10 mouse cellular contexts compared by ENCODE assay signal in genomic region chr1:73914076-73914475, GRCm38 (mm10).
DNase-seq lines count a peak whose midpoint lies in the region; ATAC-seq and TF ChIP-seq lines count a peak whose summit lies in the region.
"Had no signal": no experiment of that assay in that cellular context is flagged by ENCODE, and none has a peak within 500 bp of the region (broad histone marks: within the 10 kb centered on the region; RNA-seq: fewer than 3 reads in every experiment).

No protein-coding gene starts in this region.

- H3K4me3 ChIP-seq in intestine, embryonic 14.5 days (ENCODE audit: low read depth, low read length) = no peak overlapping the region
- H3K4me3 ChIP-seq in intestine, postnatal 0 days (ENCODE audit: low read depth, low read length) = no peak overlapping the region
- H3K4me3 ChIP-seq in brown adipose tissue, adult 24 weeks (ENCODE audit: insufficient read depth, low read depth, low read length) = no peak overlapping the region
- H3K4me3 ChIP-seq in heart, embryonic 15.5 days = no peak overlapping the region
- no peak overlapping the region for H3K4me3 ChIP-seq in liver, embryonic 12.5 days
- H3K4me3 ChIP-seq: embryonic facial prominence, embryonic 12.5 days had no signal

- ATAC-seq in intestine, embryonic 14.5 days (replicated peaks; ENCODE audit: low FRiP score, low TSS enrichment, low read depth) = peak; percentile 49; the same call in 1 of the 2 replicates
- ATAC-seq in intestine, postnatal 0 days = no peak
- ATAC-seq in heart, embryonic 15.5 days (replicated peaks; ENCODE audit: insufficient number of reproducible peaks, insufficient read depth, low FRiP score, low read depth) = no peak; the same call in 1 of the 2 replicates
- ATAC-seq in liver, embryonic 12.5 days = peak; percentile 22; the same call in 1 of the 2 replicates
- ATAC-seq in megakaryocyte-erythroid progenitor cell, adult 5-6 weeks (replicated peaks; ENCODE audit: low FRiP score, low TSS enrichment, poor library complexity, severe bottlenecking) = no peak
- ATAC-seq in cerebellum, adult (ENCODE audit: insufficient number of reproducible peaks, low FRiP score, low TSS enrichment) = no peak

- DNase-seq in intestine, embryonic 14.5 days (ENCODE audit: low spot score) = no peak
- DNase-seq in cerebellum, adult 11-12 months = no peak

- no peak overlapping the region for H3K27ac ChIP-seq in intestine, embryonic 14.5 days (ENCODE audit: low read depth)
- H3K27ac ChIP-seq in intestine, postnatal 0 days (ENCODE audit: low read depth, low read length) = no peak overlapping the region
- H3K27ac ChIP-seq in brown adipose tissue, adult 24 weeks (replicated peaks; ENCODE audit: low read depth, low read length) = 0 out of 2 replicates have a peak overlapping the region, but pooled peaks have one; percentile 33
- peak overlapping the region; percentile 83 for H3K27ac ChIP-seq in heart, embryonic 15.5 days
- H3K27ac ChIP-seq in liver, embryonic 12.5 days = no peak overlapping the region
- H3K27ac ChIP-seq: embryonic facial prominence, embryonic 12.5 days had no signal

- H3K9ac ChIP-seq in intestine, embryonic 14.5 days (ENCODE audit: low read length) = no peak overlapping the region
- no peak overlapping the region for H3K9ac ChIP-seq in intestine, postnatal 0 days (ENCODE audit: low read depth, low read length)
- H3K9ac ChIP-seq in heart, embryonic 15.5 days = no peak overlapping the region
- H3K9ac ChIP-seq in liver, embryonic 12.5 days = no peak overlapping the region
- H3K9ac ChIP-seq: embryonic facial prominence, embryonic 12.5 days had no signal

- peaks cover 30% of the 10 kb centered on the region for H3K36me3 ChIP-seq in intestine, embryonic 14.5 days (ENCODE audit: control insufficient read depth, insufficient read depth, low read length)
- H3K36me3 ChIP-seq in intestine, postnatal 0 days (ENCODE audit: control insufficient read depth, insufficient read depth) = peaks cover 29% of the 10 kb centered on the region
- H3K36me3 ChIP-seq in heart, embryonic 15.5 days = peaks cover 63% of the 10 kb centered on the region
- H3K36me3 ChIP-seq in liver, embryonic 12.5 days = peaks cover 30% of the 10 kb centered on the region
- H3K36me3 ChIP-seq: G1E had no signal

- H3K4me2 ChIP-seq in intestine, embryonic 14.5 days (ENCODE audit: low read length) = no peak overlapping the region
- H3K4me2 ChIP-seq in intestine, postnatal 0 days (replicated peaks; ENCODE audit: low read depth) = no peak overlapping the region
- no peak overlapping the region for H3K4me2 ChIP-seq in heart, embryonic 15.5 days
- H3K4me2 ChIP-seq in liver, embryonic 12.5 days = no peak overlapping the region
- H3K4me2 ChIP-seq: embryonic facial prominence, embryonic 12.5 days had no signal

- WGBS in intestine, embryonic 14.5 days = 22% methylated on average over 9 of the region's 9 CpGs
- WGBS in intestine, postnatal 0 days = 27% methylated on average over 7 of the region's 9 CpGs
- 33% methylated on average over 9 of the region's 9 CpGs for WGBS in heart, embryonic 15.5 days
- 11% methylated on average over 9 of the region's 9 CpGs for WGBS in liver, embryonic 12.5 days (ENCODE audit: insufficient replicate concordance)

- no peaks in the 10 kb centered on the region for H3K9me3 ChIP-seq in intestine, embryonic 14.5 days (ENCODE audit: control insufficient read depth, low read length)
- H3K9me3 ChIP-seq in intestine, postnatal 0 days (ENCODE audit: control insufficient read depth) = no peaks in the 10 kb centered on the region
- no peaks in the 10 kb centered on the region for H3K9me3 ChIP-seq in heart, embryonic 15.5 days (replicated peaks)
- no peaks in the 10 kb centered on the region for H3K9me3 ChIP-seq in liver, embryonic 12.5 days (replicated peaks)
- H3K9me3 ChIP-seq: embryonic facial prominence, embryonic 12.5 days; G1E had no signal

- no peak for TF ChIP-seq CTCF in intestine, postnatal 0 days (IDR thresholded peaks at IDR 0.05; ENCODE audit: low read depth)

- peaks cover 13% of the 10 kb centered on the region; the same call in 1 of the 2 replicates for H3K4me1 ChIP-seq in intestine, embryonic 14.5 days (replicated peaks; ENCODE audit: control insufficient read depth, insufficient read depth, low read length)
- no peaks in the 10 kb centered on the region for H3K4me1 ChIP-seq in intestine, postnatal 0 days (replicated peaks; ENCODE audit: control insufficient read depth, insufficient read depth, low read length)
- H3K4me1 ChIP-seq in brown adipose tissue, adult 24 weeks (ENCODE audit: control insufficient read depth, insufficient read depth, insufficient read length, low read length) = 0 out of 2 replicates have a peak, but pooled peaks cover 4% of the 10 kb centered on the region
- peaks cover 74% of the 10 kb centered on the region for H3K4me1 ChIP-seq in heart, embryonic 15.5 days (replicated peaks)
- H3K4me1 ChIP-seq in liver, embryonic 12.5 days = 0 out of 2 replicates have a peak, but pooled peaks cover 5% of the 10 kb centered on the region

- no peaks in the 10 kb centered on the region for H3K27me3 ChIP-seq in intestine, embryonic 14.5 days (replicated peaks; ENCODE audit: control insufficient read depth, insufficient read depth, low read length)
- H3K27me3 ChIP-seq in intestine, postnatal 0 days (replicated peaks; ENCODE audit: control insufficient read depth, insufficient read depth, low read length) = no peaks in the 10 kb centered on the region
- no peaks in the 10 kb centered on the region for H3K27me3 ChIP-seq in heart, embryonic 15.5 days
- H3K27me3 ChIP-seq in liver, embryonic 12.5 days (replicated peaks) = 0 out of 2 replicates have a peak, but pooled peaks cover 5% of the 10 kb centered on the region
- H3K27me3 ChIP-seq: embryonic facial prominence, embryonic 12.5 days had no signal

Comparison
In these comparisons a context has a peak if more than half of its experiments do, and no peak if none do; other contexts are left out.
1. ATAC-seq: peak in intestine, embryonic 14.5 days (single experiment) and liver, embryonic 12.5 days (single experiment); none in intestine, postnatal 0 days (single experiment), heart, embryonic 15.5 days (single experiment), megakaryocyte-erythroid progenitor cell, adult 5-6 weeks (single experiment) and cerebellum, adult (single experiment).
2. H3K27ac ChIP-seq: peak in brown adipose tissue, adult 24 weeks (single experiment) and heart, embryonic 15.5 days (single experiment); none in intestine, embryonic 14.5 days (single experiment), intestine, postnatal 0 days (single experiment) and liver, embryonic 12.5 days (single experiment).